20 mouse cellular contexts compared by ENCODE assay signal in the genomic region with DNA sequence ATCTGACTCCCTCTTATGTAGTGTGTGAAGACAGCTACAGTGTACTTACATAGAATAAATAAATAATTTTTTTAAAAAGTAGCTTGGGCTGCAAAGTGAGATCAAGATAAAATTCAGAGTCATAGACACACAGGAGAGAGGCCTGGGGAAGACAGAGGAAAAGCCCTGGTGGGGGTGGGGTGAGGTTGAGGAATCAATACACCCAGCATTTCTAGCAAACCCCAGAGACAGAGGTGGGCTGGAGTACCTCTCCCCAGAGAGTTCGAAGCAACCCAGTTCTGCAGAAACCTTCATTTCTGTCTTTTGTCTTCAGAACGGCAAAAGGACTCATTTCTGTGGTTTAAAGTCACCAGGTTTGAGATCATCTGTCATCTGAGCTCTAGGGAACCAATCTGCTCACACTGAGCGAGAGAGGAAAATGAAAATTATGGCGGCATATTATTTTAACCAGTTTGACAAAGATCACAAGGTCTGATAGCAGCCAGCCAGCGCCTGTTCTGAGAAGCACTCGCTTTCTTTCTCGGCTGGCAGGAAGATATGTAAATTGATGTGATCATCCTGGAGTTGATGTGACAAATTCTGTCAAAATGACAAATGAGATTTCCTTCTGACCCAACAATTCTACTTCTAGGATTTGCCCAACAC. TPM values are rescaled to one million over a fixed set of nuclear protein-coding genes. Genes with fewer than 3 reads are reported as not detected.
DNase-seq lines count a peak whose midpoint lies in the region; ATAC-seq and TF ChIP-seq lines count a peak whose summit lies in the region.
"Had no signal": no experiment of that assay in that cellular context is flagged by ENCODE, and none has a peak within 500 bp of the region (broad histone marks: within the 10 kb centered on the region; RNA-seq: fewer than 3 reads in every experiment).

No protein-coding gene starts in this region.

- no peak for DNase-seq in forebrain, embryonic 14.5 days (ENCODE audit: low spot score)
- no peak for DNase-seq in spleen, adult 2 months (ENCODE audit: low read depth in 1 of 2, low spot score in 2 of 2)
- DNase-seq in spleen, postnatal 4 days (ENCODE audit: low spot score in 2 of 2) = no peak
- peak; percentile 77 for DNase-seq in naive thymus-derived CD4-positive, alpha-beta T cell, adult 2 months (ENCODE audit: low read depth)
- peak; percentile 54 for DNase-seq in thymus, postnatal 4 days
- DNase-seq in lung, postnatal 4 days = no peak
- no peak for DNase-seq in right cerebral cortex, adult 18-20 months
- DNase-seq: cerebellum, postnatal 14 days; embryo, embryonic 11 days; heart, postnatal 4 days; kidney, adult 18-20 months; kidney, postnatal 4 days; lung, embryonic 14.5 days had no signal

- no peak overlapping the region for H3K4me2 ChIP-seq in forebrain, embryonic 15.5 days (replicated peaks)
- no peak overlapping the region for H3K4me2 ChIP-seq in forebrain, embryonic 14.5 days (ENCODE audit: low read length)
- H3K4me2 ChIP-seq: embryonic facial prominence, embryonic 15.5 days; heart, embryonic 12.5 days; limb, embryonic 13.5 days; lung, embryonic 14.5 days had no signal

- no peak for TF ChIP-seq CTCF in spleen, adult 2 months (IDR thresholded peaks at IDR 0.05; ENCODE audit: extremely low read depth, insufficient read depth, insufficient read length, insufficient replicate concordance)

- no peak for TF ChIP-seq POLR2A in spleen, adult 2 months (IDR thresholded peaks at IDR 0.05; ENCODE audit: low read depth, low read length)

- H3K27me3 ChIP-seq in forebrain, embryonic 15.5 days = no peaks in the 10 kb centered on the region
- H3K27me3 ChIP-seq in forebrain, embryonic 14.5 days (replicated peaks; ENCODE audit: control insufficient read depth, insufficient read depth, low read length) = no peaks in the 10 kb centered on the region
- no peaks in the 10 kb centered on the region for H3K27me3 ChIP-seq in spleen, adult 2 months (ENCODE audit: control insufficient read depth, insufficient read depth, low read length)
- H3K27me3 ChIP-seq: embryonic facial prominence, embryonic 15.5 days; heart, embryonic 12.5 days; limb, embryonic 13.5 days had no signal

- no peak overlapping the region for H3K9ac ChIP-seq in forebrain, embryonic 15.5 days (replicated peaks)
- no peak overlapping the region for H3K9ac ChIP-seq in forebrain, embryonic 14.5 days (ENCODE audit: low read length)
- H3K9ac ChIP-seq: embryonic facial prominence, embryonic 15.5 days; heart, embryonic 12.5 days; limb, embryonic 13.5 days; lung, embryonic 14.5 days had no signal

- peak overlapping the region; percentile 46; the same call in 1 of the 2 replicates for H3K27ac ChIP-seq in forebrain, embryonic 15.5 days (replicated peaks)
- no peak overlapping the region for H3K27ac ChIP-seq in forebrain, embryonic 14.5 days (ENCODE audit: low read depth, low read length)
- H3K27ac ChIP-seq in spleen, adult 2 months (ENCODE audit: insufficient read depth, low read length) = peak overlapping the region; percentile 78
- H3K27ac ChIP-seq: embryonic facial prominence, embryonic 15.5 days; limb, embryonic 13.5 days had no signal

- no peak overlapping the region for H3K4me3 ChIP-seq in forebrain, embryonic 15.5 days
- H3K4me3 ChIP-seq in forebrain, embryonic 14.5 days (ENCODE audit: low read depth, low read length) = no peak overlapping the region
- no peak overlapping the region for H3K4me3 ChIP-seq in spleen, adult 2 months (ENCODE audit: extremely low read depth, insufficient read depth, insufficient read length)
- H3K4me3 ChIP-seq: embryonic facial prominence, embryonic 15.5 days; forebrain, embryonic 10.5 days; heart, embryonic 12.5 days; limb, embryonic 13.5 days; myocyte had no signal

- H3K36me3 ChIP-seq in forebrain, embryonic 15.5 days = no peaks in the 10 kb centered on the region
- H3K36me3 ChIP-seq in forebrain, embryonic 14.5 days (ENCODE audit: control insufficient read depth, insufficient read depth, low read length) = no peaks in the 10 kb centered on the region
- no peaks in the 10 kb centered on the region for H3K36me3 ChIP-seq in spleen, adult 2 months (ENCODE audit: control insufficient read depth, insufficient read depth, low read length)
- H3K36me3 ChIP-seq: embryonic facial prominence, embryonic 15.5 days; forebrain, embryonic 10.5 days; heart, embryonic 12.5 days; limb, embryonic 13.5 days had no signal

- 73% methylated on average over 7 of the region's 7 CpGs for WGBS in forebrain, embryonic 15.5 days
- 77% methylated on average over 7 of the region's 7 CpGs for WGBS in forebrain, embryonic 14.5 days
- WGBS in spleen, adult 2 months = 12% methylated on average over 7 of the region's 7 CpGs

- ATAC-seq in forebrain, embryonic 15.5 days (replicated peaks) = no peak
- ATAC-seq in forebrain, embryonic 14.5 days = no peak
- ATAC-seq: hindbrain, embryonic 16.5 days had no signal

- H3K4me1 ChIP-seq in forebrain, embryonic 15.5 days = no peaks in the 10 kb centered on the region
- no peaks in the 10 kb centered on the region for H3K4me1 ChIP-seq in forebrain, embryonic 14.5 days (ENCODE audit: control insufficient read depth, insufficient read depth, low read length)
- H3K4me1 ChIP-seq in spleen, adult 2 months (ENCODE audit: control insufficient read depth, insufficient read depth, insufficient read length) = peaks cover 24% of the 10 kb centered on the region
- H3K4me1 ChIP-seq: limb, embryonic 13.5 days had no signal

- H3K9me3 ChIP-seq in forebrain, embryonic 15.5 days = no peaks in the 10 kb centered on the region
- H3K9me3 ChIP-seq in forebrain, embryonic 14.5 days (replicated peaks; ENCODE audit: control insufficient read depth, low read length) = no peaks in the 10 kb centered on the region
- H3K9me3 ChIP-seq: embryonic facial prominence, embryonic 15.5 days; forebrain, embryonic 10.5 days; heart, embryonic 12.5 days; limb, embryonic 13.5 days had no signal

RNA-seq across cellular contexts. Expression of gene Ncoa3, which starts 36.2 kb away (rescaled TPM):
- 9.7 and 10.3 TPM in 2 replicates for polyA plus RNA-seq in forebrain, embryonic 15.5 days (2015; fragmentation: Nextera tagmentation; extraction: Ambion mirVana)
- polyA plus RNA-seq in forebrain, embryonic 14.5 days (2014; fragmentation: Nextera tagmentation; extraction: Ambion mirVana) = 9.3 and 12.8 TPM in 2 replicates
- polyA plus RNA-seq in spleen, adult 2 months (2012; rRNA removed) = 48.4 and 67.9 TPM in 2 replicates

RNA-seq across cellular contexts. Expression of gene Zmynd8, which starts 57.4 kb away (rescaled TPM):
- 81.0 and 85.9 TPM in 2 replicates for polyA plus RNA-seq in forebrain, embryonic 15.5 days (2015; fragmentation: Nextera tagmentation; extraction: Ambion mirVana)
- 43.3 and 58.0 TPM in 2 replicates for polyA plus RNA-seq in forebrain, embryonic 14.5 days (2014; fragmentation: Nextera tagmentation; extraction: Ambion mirVana)
- 25.0 and 25.4 TPM in 2 replicates for polyA plus RNA-seq in spleen, adult 2 months (2012; rRNA removed)

Comparison
In these comparisons a context has a peak if more than half of its experiments do, and no peak if none do; other contexts are left out.
1. DNase-seq: peak in naive thymus-derived CD4-positive, alpha-beta T cell, adult 2 months (single experiment) and thymus, postnatal 4 days (single experiment); none in forebrain, embryonic 14.5 days (single experiment), spleen, adult 2 months (0 of 2), spleen, postnatal 4 days (0 of 2), lung, postnatal 4 days (0 of 2) and right cerebral cortex, adult 18-20 months (single experiment).